Mouse (Mus musculus) neural tube, embryonic 14.5 days (tissue): ENCODE data around the gene Slc12a7. TPM values are rescaled to one million over a fixed set of nuclear protein-coding genes. Genes with fewer than 3 reads are reported as not detected.

Source experiments
- ATAC-seq: fragments of 200-750 bp; cut with Nextera tagmentation; 2 replicates; pipeline ENCODE4 v1.8.0; 2017; ENCODE audit warnings: low read depth, mild to moderate bottlenecking, moderate TSS enrichment, moderate library complexity
- H3K27ac ChIP-seq: fragments of 300-500 bp; sonication (generic); 2 replicates; pipeline ENCODE4 v1.5.1; 2014; ENCODE audit warnings: low read depth, mild to moderate bottlenecking, control low read depth, low read length, moderate library complexity, mixed read lengths
- H3K27me3 ChIP-seq: fragments of 300-500 bp; sonication (generic); 2 replicates; pipeline ENCODE4 v1.6.1; 2014; ENCODE audit warnings: low read length; ENCODE audit not compliant: control insufficient read depth, insufficient read depth
- H3K36me3 ChIP-seq: fragments of 300-500 bp; sonication (generic); 2 replicates; pipeline ENCODE4 v1.6.1; 2014; ENCODE audit warnings: low read length, mixed read lengths; ENCODE audit not compliant: control insufficient read depth, insufficient read depth
- H3K4me1 ChIP-seq: fragments of 300-500 bp; sonication (generic); 2 replicates; pipeline ENCODE4 v1.6.1; 2014; ENCODE audit warnings: low read length; ENCODE audit not compliant: control insufficient read depth, insufficient read depth
- H3K4me2 ChIP-seq: fragments of 300-500 bp; sonication (generic); 2 replicates; pipeline ENCODE4 v1.6.1; 2014; ENCODE audit warnings: mild to moderate bottlenecking, low read depth, low read length, control low read depth
- H3K4me3 ChIP-seq: fragments of 300-500 bp; sonication (generic); 2 replicates; pipeline ENCODE4 v1.5.1; 2014; ENCODE audit warnings: low read depth, low read length, control low read depth, mixed read lengths
- H3K9ac ChIP-seq: fragments of 300-500 bp; sonication (generic); replicated peaks from 2 replicates; pipeline ENCODE4 v1.6.1; 2014; ENCODE audit warnings: low read depth, mild to moderate bottlenecking, control low read depth, low read length, mixed read lengths
- H3K9me3 ChIP-seq: fragments of 300-500 bp; sonication (generic); 2 replicates; pipeline ENCODE4 v1.6.1; 2016; ENCODE audit warnings: low read length; ENCODE audit not compliant: control insufficient read depth
- WGBS: fragments of 180-500 bp; shearing (Covaris S2); extraction: QIAGEN DNeasy Blood & Tissue Kit; methylation state at CpG from one replicate; pipeline ENCODE4 v1.1.7; 2014; 5-methylcytosine and 5-hydroxymethylcytosine counted together
- polyA plus RNA-seq: library from polyadenylated mRNA; unstranded; fragments of >200 nt; fragmentation: Nextera tagmentation; extraction: Ambion mirVana; gene quantifications from 2 replicates; pipeline ENCODE4 v1.2.1, GENCODE M21; 2014

Gene Slc12a7
- polyA plus RNA-seq, 1 experiment from 2014 or later: 5.9 TPM

GRCm38 (mm10) chr13:73831486-73831885, 98.6 kb downstream of the Slc12a7 start:
- Histone ChIP-seq H3K9ac (no peak overlapping the region), H3K4me2 (no peak overlapping the region), H3K27ac (no peak overlapping the region), H3K4me1 (peaks cover 4% of the 10 kb centered on the region; the same call in 1 of the 2 replicates), H3K9me3 (no peaks in the 10 kb centered on the region), H3K36me3 (no peaks in the 10 kb centered on the region), H3K4me3 (no peak overlapping the region), H3K27me3 (no peaks in the 10 kb centered on the region)
- peak; percentile 47 for ATAC-seq
- 0% methylated on average over 2 of the region's 2 CpGs for WGBS

GRCm38 (mm10) chr13:73833809-73834208, 100.9 kb downstream of the Slc12a7 start:
- H3K36me3 ChIP-seq: no peaks in the 10 kb centered on the region
- no peaks in the 10 kb centered on the region for H3K4me1 ChIP-seq
- no peak overlapping the region for H3K4me3 ChIP-seq
- 55% methylated on average over 12 of the region's 12 CpGs for WGBS
- no peak overlapping the region for H3K27ac ChIP-seq
- H3K27me3 ChIP-seq: no peaks in the 10 kb centered on the region
- no peak overlapping the region for H3K9ac ChIP-seq
- ATAC-seq: no peak
- H3K9me3 ChIP-seq: no peaks in the 10 kb centered on the region
- H3K4me2 ChIP-seq: no peak overlapping the region

GRCm38 (mm10) chr13:73835791-73836190, 102.9 kb downstream of the Slc12a7 start:
- Histone ChIP-seq H3K9ac (no peak overlapping the region), H3K36me3 (no peaks in the 10 kb centered on the region), H3K27ac (no peak overlapping the region), H3K4me1 (no peaks in the 10 kb centered on the region), H3K4me3 (no peak overlapping the region), H3K9me3 (no peaks in the 10 kb centered on the region), H3K4me2 (no peak overlapping the region), H3K27me3 (no peaks in the 10 kb centered on the region)
- no peak for ATAC-seq
- 63% methylated on average over 4 of the region's 4 CpGs for WGBS

GRCm38 (mm10) chr13:73836491-73836890, 103.6 kb downstream of the Slc12a7 start:
- H3K27ac ChIP-seq: no peak overlapping the region
- WGBS: 80% methylated on average over 6 of the region's 6 CpGs

GRCm38 (mm10) chr13:73837708-73838107, 104.8 kb downstream of the Slc12a7 start:
- Histone ChIP-seq H3K36me3 (no peaks in the 10 kb centered on the region), H3K9ac (no peak overlapping the region), H3K9me3 (no peaks in the 10 kb centered on the region), H3K4me3 (no peak overlapping the region), H3K27ac (no peak overlapping the region), H3K27me3 (no peaks in the 10 kb centered on the region), H3K4me1 (no peaks in the 10 kb centered on the region), H3K4me2 (no peak overlapping the region)
- ATAC-seq: no peak
- WGBS: 86% methylated on average over 8 of the region's 8 CpGs

More at GRCm38 (mm10) chr13:73836491-73836890, 103.6 kb downstream of the Slc12a7 start:
- no peaks in the 10 kb centered on the region for H3K4me1 ChIP-seq
- ATAC-seq: no peak
- H3K27me3 ChIP-seq: no peaks in the 10 kb centered on the region
- H3K4me2 ChIP-seq: no peak overlapping the region
- no peak overlapping the region for H3K4me3 ChIP-seq
- no peaks in the 10 kb centered on the region for H3K36me3 ChIP-seq
- H3K9ac ChIP-seq: no peak overlapping the region
- no peaks in the 10 kb centered on the region for H3K9me3 ChIP-seq

GRCm38 (mm10) chr13:73839137-73839548, 106.2 kb downstream of the Slc12a7 start:
- Histone ChIP-seq H3K4me1 (no peaks in the 10 kb centered on the region), H3K27ac (no peak overlapping the region), H3K4me3 (no peak overlapping the region), H3K27me3 (no peaks in the 10 kb centered on the region), H3K36me3 (no peaks in the 10 kb centered on the region), H3K9me3 (no peaks in the 10 kb centered on the region), H3K9ac (no peak overlapping the region), H3K4me2 (no peak overlapping the region)
- ATAC-seq: no peak
- WGBS: 89% methylated on average over 11 of the region's 11 CpGs

GRCm38 (mm10) chr13:73839740-73840139, 106.8 kb downstream of the Slc12a7 start:
- ATAC-seq: no peak
- Histone ChIP-seq H3K4me1 (no peaks in the 10 kb centered on the region), H3K27ac (no peak overlapping the region), H3K36me3 (no peaks in the 10 kb centered on the region), H3K9ac (no peak overlapping the region), H3K27me3 (no peaks in the 10 kb centered on the region), H3K4me3 (no peak overlapping the region), H3K4me2 (no peak overlapping the region), H3K9me3 (no peaks in the 10 kb centered on the region)
- 83% methylated on average over 4 of the region's 4 CpGs for WGBS

- no peak overlapping the region for H3K9ac ChIP-seq
- H3K36me3 ChIP-seq: no peaks in the 10 kb centered on the region
- no peak overlapping the region for H3K4me3 ChIP-seq
- peaks cover 10% of the 10 kb centered on the region for H3K27me3 ChIP-seq
- no peak overlapping the region for H3K4me2 ChIP-seq
- no peak for ATAC-seq
- no peak overlapping the region for H3K27ac ChIP-seq
- H3K4me1 ChIP-seq: 0 out of 2 replicates have a peak, but pooled peaks cover 2% of the 10 kb centered on the region
- no peaks in the 10 kb centered on the region for H3K9me3 ChIP-seq
Measured at GRCm38 (mm10) chr13:73842696-73843095, 109.8 kb downstream of the Slc12a7 start.

- Histone ChIP-seq H3K9me3 (no peaks in the 10 kb centered on the region), H3K36me3 (no peaks in the 10 kb centered on the region), H3K27me3 (peaks cover 10% of the 10 kb centered on the region), H3K4me2 (peak overlapping the region; percentile 87), H3K4me3 (peak overlapping the region; percentile 57), H3K27ac (no peak overlapping the region), H3K4me1 (0 out of 2 replicates have a peak, but pooled peaks cover 2% of the 10 kb centered on the region), H3K9ac (peak overlapping the region; percentile 63)
- ATAC-seq: peak; percentile 84
- WGBS: under 1% methylated on average over 61 of the region's 65 CpGs
Measured at GRCm38 (mm10) chr13:73846589-73847464, 113.9 kb downstream of the Slc12a7 start.
